Mouse (Mus musculus) testis, adult 2 months (tissue): ENCODE data around the gene Ggcx. TPM values are rescaled to one million over a fixed set of nuclear protein-coding genes. Genes with fewer than 3 reads are reported as not detected.
"Not testable (repeated sequence)": the region's sequence is repeated elsewhere in the genome, so short reads cannot be mapped to it uniquely, and the experiment has no call there.

Experiments used
- H3K27ac ChIP-seq: fragments of 200-500 bp; 2 replicates; pipeline ENCODE4 v1.5.1; 2012; ENCODE audit warnings: low read depth, low read length; ENCODE audit not compliant: control insufficient read depth, insufficient read depth
- H3K27me3 ChIP-seq: fragments of 200-500 bp; 2 replicates; pipeline ENCODE4 v1.6.1; 2012; ENCODE audit warnings: mild to moderate bottlenecking, low read length, moderate library complexity; ENCODE audit not compliant: control insufficient read depth, insufficient read depth
- H3K36me3 ChIP-seq: fragments of 200-500 bp; 2 replicates; pipeline ENCODE4 v1.6.1; 2012; ENCODE audit warnings: mild to moderate bottlenecking, low read length; ENCODE audit not compliant: control insufficient read depth, insufficient read depth
- H3K4me1 ChIP-seq: fragments of 200-500 bp; 2 replicates; pipeline ENCODE4 v1.6.1; 2012; ENCODE audit warnings: low read length; ENCODE audit not compliant: control insufficient read depth, insufficient read depth
- H3K4me3 ChIP-seq: fragments of 200-500 bp; 2 replicates; pipeline ENCODE4 v1.5.1; 2012; ENCODE audit warnings: low read depth, mild to moderate bottlenecking, low read length, moderate library complexity, mixed read lengths; ENCODE audit not compliant: control insufficient read depth
- CTCF ChIP-seq: fragments of 200-500 bp; IDR thresholded peaks from 2 replicates; pipeline ENCODE4 v1.5.1; 2012; ENCODE audit warnings: low read depth, mild to moderate bottlenecking, inconsistent platforms, low read length, moderate library complexity; ENCODE audit not compliant: control insufficient read depth, insufficient read depth, insufficient replicate concordance
- POLR2A ChIP-seq: fragments of 200-500 bp; IDR thresholded peaks from 2 replicates; pipeline ENCODE4 v1.6.1; 2012; ENCODE audit warnings: low read depth, mild to moderate bottlenecking, inconsistent platforms, low read length, moderate library complexity; ENCODE audit not compliant: control insufficient read depth
- polyA plus RNA-seq: library from polyadenylated mRNA; depleted of rRNA; stranded (reverse); fragments of >200 nt; gene quantifications from 2 replicates; pipeline ENCODE4 v1.2.3, GENCODE M21; 2012

Gene Ggcx
- polyA plus RNA-seq, 1 experiment, result 4.1 TPM

GRCm38 (mm10) chr6:72465361-72466157 is 51.5 kb downstream of the Ggcx start:
- H3K36me3 ChIP-seq, result no peaks in the 10 kb centered on the region
- no peaks in the 10 kb centered on the region for H3K4me1 ChIP-seq
- H3K27me3 ChIP-seq, result no peaks in the 10 kb centered on the region
- no peak overlapping the region for H3K27ac ChIP-seq
- H3K4me3 ChIP-seq, result no peak overlapping the region
- no peak for TF ChIP-seq POLR2A
- TF ChIP-seq CTCF, result no peak

- no peak overlapping the region for H3K4me3 ChIP-seq
- H3K27me3 ChIP-seq, result no peaks in the 10 kb centered on the region
- H3K27ac ChIP-seq, result no peak overlapping the region
- H3K36me3 ChIP-seq, result no peaks in the 10 kb centered on the region
- no peaks in the 10 kb centered on the region for H3K4me1 ChIP-seq
- TF ChIP-seq CTCF, result no peak
- no peak for TF ChIP-seq POLR2A
Observed at GRCm38 (mm10) chr6:72466171-72466570, 52.1 kb downstream of the Ggcx start.

- H3K36me3 ChIP-seq, result no peaks in the 10 kb centered on the region
- no peaks in the 10 kb centered on the region for H3K4me1 ChIP-seq
- H3K27me3 ChIP-seq, result no peaks in the 10 kb centered on the region
- no peak for TF ChIP-seq POLR2A
- H3K27ac ChIP-seq, result no peak overlapping the region
- H3K4me3 ChIP-seq, result no peak overlapping the region
Observed at GRCm38 (mm10) chr6:72473264-72474041, 59.3 kb downstream of the Ggcx start.

GRCm38 (mm10) chr6:72475221-72475985 is 61.3 kb downstream of the Ggcx start:
- TF ChIP-seq CTCF (no peak), POLR2A (no peak)
- H3K4me1 ChIP-seq, result no peaks in the 10 kb centered on the region
- H3K36me3 ChIP-seq, result no peaks in the 10 kb centered on the region
- H3K27me3 ChIP-seq, result no peaks in the 10 kb centered on the region
- H3K27ac ChIP-seq, result no peak overlapping the region
- H3K4me3 ChIP-seq, result no peak overlapping the region

GRCm38 (mm10) chr6:72476836-72477235 is 62.7 kb downstream of the Ggcx start:
- Histone ChIP-seq H3K36me3 (no peaks in the 10 kb centered on the region), H3K4me3 (no peak overlapping the region), H3K27me3 (no peaks in the 10 kb centered on the region), H3K27ac (no peak overlapping the region), H3K4me1 (no peaks in the 10 kb centered on the region)
- TF ChIP-seq POLR2A, result no peak
- no peak for TF ChIP-seq CTCF

- no peak overlapping the region for H3K4me3 ChIP-seq
- no peaks in the 10 kb centered on the region for H3K36me3 ChIP-seq
- TF ChIP-seq CTCF (no peak), POLR2A (no peak)
- no peaks in the 10 kb centered on the region for H3K4me1 ChIP-seq
- peak overlapping the region; percentile 14 for H3K27ac ChIP-seq
- H3K27me3 ChIP-seq, result no peaks in the 10 kb centered on the region
Observed at GRCm38 (mm10) chr6:72477621-72478020, 63.5 kb downstream of the Ggcx start.

- H3K27ac ChIP-seq, H3K36me3 ChIP-seq, H3K4me3 ChIP-seq, H3K4me1 ChIP-seq, H3K27me3 ChIP-seq: not testable (repeated sequence)
Observed at GRCm38 (mm10) chr6:72478691-72479090, 64.6 kb downstream of the Ggcx start.
